Mouse (Mus musculus) CD8-positive naive resting alpha-beta T cell, adult 2 months (primary cell): ENCODE results near the gene Prpf3.
"Not testable (repeated sequence)": the region's sequence is repeated elsewhere in the genome, so short reads cannot be mapped to it uniquely, and the experiment has no call there.

Source experiments
- DNase-seq, 2 experiments: peaks; one replicate each; pipeline ENCODE4 v3.0.0; 2022; ENCODE audit warnings: low read depth in 2 of 2, low spot score in 2 of 2

Prpf3 gene

DNA sequence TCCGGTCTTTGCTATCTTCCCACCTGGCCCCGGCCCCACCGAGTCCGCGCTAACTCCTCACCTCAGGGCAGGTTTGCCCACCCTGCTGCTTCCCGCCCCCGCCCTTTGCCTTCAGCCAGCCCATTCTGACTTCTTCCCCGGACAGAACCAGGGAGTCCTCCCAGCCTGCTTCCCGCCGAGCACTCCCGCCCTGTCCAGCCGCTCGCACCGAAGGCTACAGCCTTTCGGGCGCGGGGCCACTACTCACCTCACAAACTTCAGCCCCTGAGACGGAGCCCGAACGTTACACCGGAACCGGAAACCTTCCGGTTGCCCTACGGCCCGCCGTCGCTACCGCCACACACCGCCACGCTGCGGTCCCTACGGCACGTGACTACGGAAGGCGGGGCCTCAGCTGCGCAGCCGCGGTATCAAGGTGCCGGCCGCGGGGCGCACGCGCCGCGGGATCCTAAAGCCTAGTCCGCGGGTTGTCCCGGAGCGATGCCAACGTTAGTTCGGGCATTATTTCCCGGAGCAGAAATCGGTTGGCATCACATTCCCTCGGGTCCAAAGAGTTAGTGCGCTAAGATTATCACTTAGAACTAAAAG lies at the start of gene Prpf3:
Gene Prpf3 (minus strand): TSS at position 384 of the 588 bp plus-strand sequence.
- peak; percentile 89 to 92 for DNase-seq

DNA sequence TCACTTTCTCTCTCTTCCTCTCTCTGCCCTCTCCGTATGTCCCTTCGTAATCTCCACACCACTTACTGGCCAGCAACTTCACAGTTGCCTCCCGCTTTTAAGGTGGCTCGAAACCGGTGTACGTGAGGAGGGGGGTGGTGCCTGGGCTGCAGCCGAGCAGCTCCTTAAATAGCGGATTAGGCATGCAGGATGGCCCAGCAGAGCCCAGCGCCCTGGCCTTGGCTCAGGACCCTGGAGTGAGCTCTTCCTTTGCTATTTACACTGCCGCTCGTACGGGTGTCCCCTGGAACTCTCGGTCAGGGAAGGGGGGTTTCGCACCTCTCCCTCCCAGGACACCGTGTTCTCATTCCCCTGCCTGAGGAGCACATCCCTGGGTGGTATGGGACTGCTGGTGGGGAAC lies 48.9 kb upstream of the Prpf3 start, which contains the start of gene Car14:
Gene Car14 (minus strand): TSS at position 124 of the 400 bp plus-strand sequence.
- DNase-seq, result no peak

- no peak for DNase-seq
These were observed 48.2 kb upstream of the Prpf3 start for GRCm38 (mm10) chr3:95903753-95904502.

DNA sequence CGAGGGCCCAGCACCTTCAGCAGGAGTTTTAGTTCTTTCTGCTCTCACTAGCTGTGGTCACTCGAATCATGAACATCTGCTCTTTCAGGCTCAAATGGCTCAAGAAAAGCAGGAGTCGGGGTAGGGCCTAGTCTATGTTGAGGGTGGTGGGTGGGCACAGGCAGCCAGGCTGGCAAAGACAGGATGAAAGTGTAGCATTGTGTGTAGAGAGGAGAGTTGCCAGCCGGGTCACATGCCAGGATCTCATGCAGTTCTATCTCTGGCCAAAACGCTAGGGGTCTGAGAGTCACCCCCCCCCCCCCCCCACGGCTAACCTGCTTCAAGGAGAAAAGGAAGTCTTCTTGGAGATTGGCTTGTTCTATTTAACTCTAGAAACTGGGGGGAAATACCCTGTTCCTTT lies 47.0 kb upstream of the Prpf3 start:
- DNase-seq, result no peak

DNA sequence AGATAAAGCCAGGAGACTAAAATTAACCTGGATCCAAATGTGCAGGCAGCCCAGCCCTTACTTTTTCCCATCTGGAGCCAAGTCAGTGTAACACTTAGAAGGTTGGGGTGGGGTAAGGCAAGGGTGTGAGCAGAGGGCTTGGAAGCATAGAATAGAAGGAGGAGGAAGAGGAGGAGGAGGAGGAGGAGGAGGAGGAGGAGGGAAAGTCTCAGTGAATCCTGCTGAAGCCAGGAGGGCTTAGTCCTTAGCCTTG lies 46.6 kb upstream of the Prpf3 start:
- DNase-seq, result no peak

- DNase-seq, result no peak
These were observed 46.1 kb upstream of the Prpf3 start for GRCm38 (mm10) chr3:95901616-95902372.

GRCm38 (mm10) chr3:95899800-95900524 lies 44.3 kb upstream of the Prpf3 start:
- DNase-seq, result no peak

GRCm38 (mm10) chr3:95895501-95895900 lies 39.8 kb upstream of the Prpf3 start:
- DNase-seq, result not testable (repeated sequence)

- DNase-seq, result no peak
These were observed 38.9 kb upstream of the Prpf3 start for GRCm38 (mm10) chr3:95894317-95895160.

GRCm38 (mm10) chr3:95893606-95894316 lies 38.1 kb upstream of the Prpf3 start, which contains the start of gene Aph1a:
Gene Aph1a (plus strand): TSS chr3:95893969.
- DNase-seq, result peak; percentile 91 to 95

GRCm38 (mm10) chr3:95893126-95893525 lies 37.4 kb upstream of the Prpf3 start:
- DNase-seq, result no peak

GRCm38 (mm10) chr3:95892066-95893052 lies 36.7 kb upstream of the Prpf3 start:
- no peak for DNase-seq

DNA sequence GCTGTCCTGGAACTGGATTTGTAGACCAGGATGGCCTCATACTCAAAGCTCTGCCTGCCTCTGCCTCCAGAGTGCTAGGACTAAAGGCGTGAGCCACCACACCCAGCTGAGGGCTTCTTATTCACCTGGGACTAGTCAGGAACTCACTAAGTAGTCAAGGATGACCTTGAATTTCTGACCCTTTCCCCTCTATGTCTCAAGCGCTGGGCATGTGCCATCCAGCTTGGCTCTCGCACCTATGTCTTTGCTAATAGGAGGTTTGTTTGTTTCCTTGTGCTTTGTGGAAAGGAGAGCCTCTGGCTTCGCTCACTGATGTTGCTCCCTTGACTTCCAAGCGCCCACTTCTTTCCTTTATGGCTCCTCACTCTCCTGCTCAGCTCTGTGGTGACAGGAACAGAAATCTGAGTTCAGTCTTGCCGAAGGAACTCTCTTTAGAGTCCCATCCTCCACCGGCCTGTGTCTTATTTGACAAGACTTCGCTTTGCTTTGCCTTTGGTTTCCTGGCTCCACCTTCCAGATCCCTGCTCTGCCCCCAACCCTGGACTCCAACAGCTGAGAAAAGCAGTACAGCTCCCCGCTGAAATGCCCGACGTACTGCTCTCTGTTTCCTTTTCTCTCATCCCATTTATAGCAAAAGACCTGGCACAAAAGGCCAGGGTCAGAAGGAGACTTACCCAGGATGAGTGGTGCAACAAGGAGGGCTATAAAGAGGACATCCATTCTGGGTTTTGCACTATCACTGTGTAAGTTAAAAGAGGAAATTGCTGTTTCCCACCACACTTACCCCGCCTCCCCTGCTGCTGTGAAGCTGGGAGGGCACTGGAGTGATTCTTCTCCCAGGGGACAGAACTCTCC lies 35.8 kb upstream of the Prpf3 start, which contains the start of gene BC028528:
Gene BC028528 (minus strand): TSS at position 795 of the 855 bp plus-strand sequence.
- no peak for DNase-seq

- DNase-seq, result no peak
These were observed 34.0 kb upstream of the Prpf3 start for GRCm38 (mm10) chr3:95889664-95890063.

- no peak for DNase-seq
These were observed 31.9 kb upstream of the Prpf3 start for GRCm38 (mm10) chr3:95887596-95887995.

GRCm38 (mm10) chr3:95884400-95884799 lies 28.7 kb upstream of the Prpf3 start:
- DNase-seq, result no peak

DNA sequence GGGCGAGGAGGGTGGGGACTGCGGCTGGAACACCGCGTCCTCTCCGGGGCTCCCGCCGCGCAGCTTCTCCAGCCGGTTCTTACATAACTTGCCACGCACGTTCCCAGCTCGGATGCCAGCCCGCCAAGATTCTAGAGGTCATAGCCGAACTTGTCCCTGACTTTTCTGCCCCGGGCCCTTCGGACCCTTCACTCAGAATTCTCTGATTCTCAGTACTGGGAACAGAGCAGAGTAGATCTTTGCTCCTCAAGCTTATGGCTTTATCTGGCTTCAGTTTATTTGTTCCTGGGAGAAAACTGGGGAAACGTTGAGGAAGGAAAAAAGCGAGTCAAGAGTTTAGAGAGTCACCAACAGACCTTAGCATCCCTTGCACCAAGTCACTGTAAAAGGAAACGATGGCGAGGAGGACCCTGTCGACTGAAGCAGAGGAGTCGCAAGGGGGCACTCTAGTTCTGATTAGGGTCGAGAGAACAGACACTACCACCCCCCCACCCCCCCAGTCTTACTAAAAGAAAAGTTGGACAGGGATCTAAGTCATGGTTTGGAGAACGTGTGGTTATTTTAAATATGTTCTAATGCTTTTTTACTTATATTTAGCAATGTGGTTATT lies 27.2 kb upstream of the Prpf3 start:
- peak in 1 of 2 experiments; percentile 69 for DNase-seq
